Mouse (Mus musculus) ES-E14 (cell line): ENCODE results near the gene 0610009B22Rik. TPM values are rescaled to one million over a fixed set of nuclear protein-coding genes. Genes with fewer than 3 reads are reported as not detected.

ENCODE experiments used
- DNase-seq: peaks from one replicate; pipeline ENCODE4 v3.0.0-alpha.2; 2013; ENCODE audit warnings: low read depth, low spot score
- H3K27ac ChIP-seq: 2 replicates; pipeline ENCODE4 v1.5.1; 2012; ENCODE audit warnings: low read depth, mild to moderate bottlenecking, low read length, moderate library complexity, mixed read lengths; ENCODE audit not compliant: poor library complexity, insufficient read depth, severe bottlenecking
- H3K36me3 ChIP-seq: 2 replicates; pipeline ENCODE4 v1.6.1; 2012; ENCODE audit warnings: mild to moderate bottlenecking, low read length, moderate library complexity, mixed read lengths; ENCODE audit not compliant: control insufficient read depth, poor library complexity, insufficient read depth, severe bottlenecking
- H3K4me1 ChIP-seq, 2 experiments: fragments of 150-350 bp in 1 of 2; sonication (generic) in 1 of 2; 2 replicates each; pipeline ENCODE4 v1.6.1; 2012; ENCODE audit warnings: low read length in 2 of 2, mild to moderate bottlenecking in 1 of 2, mixed read lengths in 1 of 2; ENCODE audit not compliant: control insufficient read depth in 2 of 2, insufficient read depth in 2 of 2, poor library complexity in 1 of 2
- H3K4me3 ChIP-seq, 2 experiments: fragments of 150-350 bp in 1 of 2; sonication (generic) in 1 of 2; 2 replicates each; pipeline ENCODE4 v1.5.1; 2012; ENCODE audit warnings: low read length in 2 of 2, low read depth in 1 of 2, mild to moderate bottlenecking in 1 of 2, mixed read lengths in 1 of 2; ENCODE audit not compliant: insufficient read depth in 1 of 2, poor library complexity in 1 of 2, severe bottlenecking in 1 of 2
- H3K9ac ChIP-seq: 2 replicates; pipeline ENCODE4 v1.6.1; 2012; ENCODE audit warnings: low read depth, mild to moderate bottlenecking, low read length, mixed read lengths; ENCODE audit not compliant: poor library complexity, insufficient read depth, severe bottlenecking
- H3K9me3 ChIP-seq: fragments of 150-350 bp; sonication (generic); 2 replicates; pipeline ENCODE4 v1.6.1; 2012; ENCODE audit warnings: low read depth, mild to moderate bottlenecking, low read length; ENCODE audit not compliant: control insufficient read depth, insufficient read depth
- CHD2 ChIP-seq: IDR thresholded peaks from 2 replicates; pipeline ENCODE4 v1.6.1; 2014; ENCODE audit warnings: mild to moderate bottlenecking, low read depth, low read length, inconsistent platforms
- HCFC1 ChIP-seq: IDR thresholded peaks from 2 replicates; pipeline ENCODE4 v1.6.1; 2012; ENCODE audit warnings: low read length, inconsistent platforms, borderline replicate concordance; ENCODE audit not compliant: insufficient read depth
- MAFK ChIP-seq: IDR thresholded peaks from 2 replicates; pipeline ENCODE4 v1.6.1; 2014; ENCODE audit warnings: mild to moderate bottlenecking, low read depth, low read length, inconsistent platforms; ENCODE audit not compliant: insufficient read depth
- ZC3H11A ChIP-seq: IDR thresholded peaks from 2 replicates; pipeline ENCODE4 v1.6.1; 2012; ENCODE audit warnings: low read depth, mild to moderate bottlenecking, inconsistent platforms, low read length, borderline replicate concordance
- ZNF384 ChIP-seq: IDR thresholded peaks from 2 replicates; pipeline ENCODE4 v1.6.1; 2012; ENCODE audit warnings: low read depth, low read length, inconsistent platforms
- in situ Hi-C, 2 experiments: fragments of 600-800 bp; cut with MboI; formaldehyde crosslinking; loops; one replicate each; pipeline ENCODE4 v1.15.1; 2025; ENCODE audit warnings: low sequenced_read_pairs in 2 of 2, inconsistent platforms in 1 of 2; ENCODE audit not compliant: unreplicated experiment in 2 of 2
- total RNA-seq: library from RNA; depleted of rRNA; stranded (reverse); fragments of 300-350 nt; gene quantifications from 2 replicates; pipeline ENCODE4 v1.2.3, GENCODE M21; 2012

0610009B22Rik gene
- total RNA-seq, 1 experiment: 38.8 TPM

DNA sequence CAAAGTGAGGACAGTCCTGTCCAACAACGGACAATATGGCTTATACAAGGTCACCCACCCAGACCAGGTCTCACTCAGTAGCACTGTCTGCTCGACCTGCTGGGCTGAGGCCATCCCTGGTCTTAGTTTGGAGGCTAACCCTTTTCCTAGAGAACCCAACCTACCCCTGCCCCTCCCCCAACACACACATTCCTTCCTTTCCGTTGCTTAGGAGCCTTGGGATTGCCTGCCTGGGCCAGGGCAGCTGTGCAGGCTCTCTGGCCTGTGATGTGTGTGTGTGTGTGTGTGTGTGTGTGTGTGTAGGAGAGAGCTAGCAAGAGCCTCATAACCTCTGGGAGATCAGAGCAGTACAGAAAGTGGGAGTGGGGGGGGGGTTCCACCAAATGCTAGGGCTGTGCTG, 40.1 kb downstream of the 0610009B22Rik start:
- H3K36me3 ChIP-seq: peaks cover 28% of the 10 kb centered on the region
- no peaks in the 10 kb centered on the region for H3K9me3 ChIP-seq
- peaks cover 11 to 34% of the 10 kb centered on the region in 2 experiments for H3K4me1 ChIP-seq
- in situ Hi-C loops: no loop called here
- H3K4me3 ChIP-seq: peak overlapping the region; percentile 77 to 83
- H3K9ac ChIP-seq: peak overlapping the region; percentile 33; the same call in 1 of the 2 replicates
- H3K27ac ChIP-seq: peak overlapping the region; percentile 67
- TF ChIP-seq CHD2: no peak
- no peak for TF ChIP-seq HCFC1
- TF ChIP-seq ZC3H11A: no peak
- TF ChIP-seq ZNF384: no peak
- no peak for TF ChIP-seq MAFK
- DNase-seq: no peak

DNA sequence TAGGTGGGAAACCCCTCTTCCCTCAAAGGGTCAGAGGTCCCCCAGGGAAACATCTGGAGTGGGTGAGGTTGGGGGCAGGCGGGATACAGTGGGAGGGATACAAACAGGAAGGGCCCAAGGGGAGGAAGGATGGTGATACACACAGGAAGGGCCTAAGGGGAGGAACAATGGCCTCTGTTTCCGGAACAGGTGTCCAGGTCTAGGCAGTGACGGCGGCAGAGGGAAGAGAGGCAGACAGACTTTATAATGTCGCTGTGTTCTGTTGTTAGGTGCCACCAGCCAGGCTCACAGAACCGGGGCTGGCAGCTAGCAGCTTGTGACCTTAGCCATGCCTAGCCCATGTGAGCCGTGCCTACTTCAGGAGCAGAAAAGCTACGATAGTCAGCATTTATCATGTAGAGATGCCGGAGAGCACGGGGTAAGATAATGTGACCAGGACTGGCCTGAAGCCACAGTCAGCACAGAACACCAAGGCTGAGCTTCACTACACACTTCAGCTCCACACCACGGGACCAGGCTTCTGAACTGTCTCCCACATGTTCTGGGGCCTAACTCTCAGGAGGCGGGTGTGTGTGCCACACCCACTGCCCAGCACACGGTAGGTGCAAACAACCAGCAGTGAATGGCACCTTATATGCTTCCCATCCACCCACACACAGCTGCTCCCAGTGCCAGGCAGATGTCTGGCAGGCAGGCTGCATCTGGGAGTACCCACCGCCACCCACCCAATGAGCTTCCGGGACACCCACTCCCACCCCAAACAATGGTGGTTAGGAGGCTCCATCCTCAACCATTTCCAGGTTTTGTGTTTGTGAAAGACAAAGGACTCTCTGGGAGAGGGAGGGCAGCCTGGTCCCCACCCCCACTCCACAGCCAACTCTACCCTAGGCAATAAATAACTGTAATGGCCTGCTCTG, 41.7 kb downstream of the 0610009B22Rik start:
- Histone ChIP-seq H3K4me3 (peak overlapping the region; percentile 49 to 77), H3K4me1 (peaks cover 11 to 36% of the 10 kb centered on the region in 2 experiments), H3K9ac (peak overlapping the region; percentile 65), H3K27ac (peak overlapping the region; percentile 79), H3K36me3 (peaks cover 39% of the 10 kb centered on the region), H3K9me3 (no peaks in the 10 kb centered on the region)
- in situ Hi-C loops: no loop called here
- TF ChIP-seq MAFK (0 out of 2 replicates have a peak, but pooled peaks have one; percentile 9), ZC3H11A (no peak), HCFC1 (peak; percentile 31; the same call in 1 of the 2 replicates), CHD2 (no peak), ZNF384 (no peak)
- no peak for DNase-seq

DNA sequence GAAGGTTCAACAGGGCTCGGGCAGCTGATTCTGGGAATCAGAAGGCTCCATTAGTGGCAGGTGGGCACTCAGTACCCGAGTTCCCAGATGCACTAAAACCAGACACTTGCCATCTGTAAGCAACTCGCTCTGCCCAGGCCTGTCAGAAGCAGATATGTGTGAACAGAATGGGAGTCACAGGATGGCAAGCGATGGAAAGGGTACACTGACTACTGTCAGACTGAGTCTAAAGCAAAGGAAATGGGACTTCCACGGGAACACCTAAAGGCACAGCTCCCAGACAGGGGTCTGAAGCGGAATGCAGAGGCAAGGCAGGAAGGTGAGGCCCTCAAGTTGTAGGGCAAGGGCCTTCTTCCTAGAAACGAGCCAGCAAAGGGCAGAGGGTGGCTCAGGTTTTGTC, 42.4 kb downstream of the 0610009B22Rik start:
- peak overlapping the region; percentile 79; the same call in 1 of the 2 replicates for H3K27ac ChIP-seq
- no peak for DNase-seq
- peak overlapping the region; percentile 40 to 77; a peak in 3 of 4 replicates for H3K4me3 ChIP-seq
- no peaks in the 10 kb centered on the region for H3K9me3 ChIP-seq
- no peak for TF ChIP-seq ZC3H11A
- no peak for TF ChIP-seq HCFC1
- TF ChIP-seq ZNF384: no peak
- no peak for TF ChIP-seq MAFK
- TF ChIP-seq CHD2: no peak
- H3K4me1 ChIP-seq: peaks cover 11 to 37% of the 10 kb centered on the region in 2 experiments
- H3K36me3 ChIP-seq: peaks cover 39% of the 10 kb centered on the region
- in situ Hi-C loops: no loop called here
- H3K9ac ChIP-seq: peak overlapping the region; percentile 65; the same call in 1 of the 2 replicates

DNA sequence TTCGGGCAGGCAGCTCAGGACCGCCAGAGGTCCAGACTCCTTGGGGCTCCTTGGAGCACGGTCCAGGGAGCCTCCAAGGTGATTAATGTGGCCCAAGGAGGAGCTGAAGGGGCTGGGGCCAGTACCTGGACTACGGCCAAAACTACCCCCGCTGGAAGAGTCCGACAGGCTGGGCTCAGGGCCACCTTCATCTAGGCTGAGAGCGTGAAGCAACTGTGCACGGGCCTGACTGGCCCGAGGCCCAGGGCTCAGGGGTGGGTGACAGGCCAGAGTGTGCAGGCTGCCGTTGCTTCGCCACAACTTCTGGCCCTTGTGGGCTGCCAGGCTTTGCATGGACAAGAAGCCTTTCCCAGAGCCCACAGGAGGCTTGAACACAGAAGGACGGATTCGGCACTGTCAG, 43.4 kb downstream of the 0610009B22Rik start:
- Histone ChIP-seq H3K27ac (no peak overlapping the region), H3K36me3 (peaks cover 39% of the 10 kb centered on the region), H3K9me3 (no peaks in the 10 kb centered on the region), H3K4me3 (no peak overlapping the region), H3K4me1 (peaks cover 11 to 40% of the 10 kb centered on the region in 2 experiments), H3K9ac (peak overlapping the region; percentile 8; the same call in 1 of the 2 replicates)
- TF ChIP-seq MAFK (no peak), HCFC1 (no peak), ZC3H11A (no peak), CHD2 (no peak), ZNF384 (no peak)
- in situ Hi-C loops: no loop called here
- DNase-seq: no peak
